Mouse (Mus musculus) layer of hippocampus, adult 11-12 months (tissue): ENCODE measurements around the gene Cdc123.
"Not testable (repeated sequence)": the region's sequence is repeated elsewhere in the genome, so short reads cannot be mapped to it uniquely, and the experiment has no call there.

Experiments used
- DNase-seq: peaks from one replicate; pipeline ENCODE4 v3.0.0; 2022; ENCODE audit warnings: low spot score

Gene Cdc123

DNA sequence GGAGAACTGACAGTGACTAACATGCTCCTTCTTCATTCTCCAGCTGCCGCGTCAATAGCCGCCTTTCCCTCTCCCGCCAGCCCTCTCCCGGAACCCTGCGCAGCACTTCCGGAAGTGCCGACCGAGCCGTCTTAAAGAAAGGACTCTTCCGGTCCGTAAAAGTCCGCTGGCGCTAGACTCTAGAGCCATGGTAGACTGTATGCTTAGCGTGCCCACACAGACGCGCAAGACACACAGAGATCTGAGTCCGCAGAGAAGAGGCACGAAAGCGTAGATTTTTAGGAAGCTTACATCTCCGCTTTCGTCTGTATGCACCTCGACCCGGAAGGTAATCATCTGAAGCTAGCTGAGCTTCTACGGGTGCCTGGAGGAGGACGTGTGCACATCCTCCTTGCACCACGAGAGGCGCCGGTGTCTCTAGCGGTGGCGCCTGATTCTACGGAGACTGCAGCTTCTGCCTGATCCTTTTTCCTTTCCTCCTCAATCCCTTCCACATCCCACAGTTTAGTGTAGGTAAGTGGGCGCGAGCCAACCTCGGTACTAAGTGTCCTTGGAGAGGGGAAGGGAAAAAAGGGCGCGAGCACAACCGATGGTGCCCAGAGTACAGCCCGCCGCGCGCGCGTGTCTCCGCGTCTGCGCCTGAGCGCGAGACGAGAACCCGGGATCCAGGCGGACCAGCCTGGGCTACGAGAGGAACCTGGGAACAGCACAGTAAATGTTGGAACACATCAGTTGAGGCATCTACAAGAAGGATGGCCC is at the start of gene Cdc123, which contains the start of gene Nudt5:
Gene Cdc123 (minus strand): TSS at position 292 of the 759 bp plus-strand sequence.
Gene Nudt5 (plus strand): TSS at position 147 of the 759 bp plus-strand sequence.
- DNase-seq = peak; percentile 92

DNA sequence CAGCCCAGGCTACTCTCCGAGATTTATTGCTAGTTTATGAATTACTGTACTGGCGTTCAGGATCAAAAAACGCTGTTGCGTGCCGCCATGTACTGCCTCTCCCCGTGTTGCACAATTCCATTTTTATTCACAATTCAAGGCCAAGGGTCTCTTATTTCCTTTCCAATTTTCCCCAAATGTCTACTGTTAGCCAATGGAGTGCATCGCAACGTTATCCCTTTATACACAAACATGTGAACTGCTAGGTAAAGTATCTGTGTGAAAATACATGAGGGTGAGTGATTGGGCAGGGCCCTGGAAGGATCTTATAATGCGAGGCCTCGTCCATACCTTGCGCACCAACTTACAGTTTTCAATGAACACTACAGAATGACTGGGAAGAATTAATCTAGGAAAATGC is 49.3 kb upstream of the Cdc123 start:
- no peak for DNase-seq

DNA sequence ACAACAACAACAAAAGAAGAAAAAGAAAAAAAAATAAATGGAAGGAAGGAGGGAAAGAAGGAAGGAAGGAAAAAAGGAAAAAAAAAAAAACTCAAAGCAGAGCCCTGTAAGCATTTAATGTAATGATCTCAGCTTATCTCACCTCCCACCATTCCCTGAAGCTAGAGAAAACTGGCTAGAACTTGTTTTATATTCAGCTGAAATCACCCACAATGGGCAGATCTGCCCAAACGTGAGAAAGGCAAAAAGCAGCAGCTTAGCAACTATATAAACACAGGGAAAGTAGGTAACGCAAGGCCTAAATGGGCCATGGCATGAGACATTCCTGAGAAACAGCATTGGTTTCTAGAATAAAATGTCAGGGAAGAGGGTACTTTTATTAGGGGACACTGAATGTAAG is 44.4 kb upstream of the Cdc123 start:
- DNase-seq = no peak

DNA sequence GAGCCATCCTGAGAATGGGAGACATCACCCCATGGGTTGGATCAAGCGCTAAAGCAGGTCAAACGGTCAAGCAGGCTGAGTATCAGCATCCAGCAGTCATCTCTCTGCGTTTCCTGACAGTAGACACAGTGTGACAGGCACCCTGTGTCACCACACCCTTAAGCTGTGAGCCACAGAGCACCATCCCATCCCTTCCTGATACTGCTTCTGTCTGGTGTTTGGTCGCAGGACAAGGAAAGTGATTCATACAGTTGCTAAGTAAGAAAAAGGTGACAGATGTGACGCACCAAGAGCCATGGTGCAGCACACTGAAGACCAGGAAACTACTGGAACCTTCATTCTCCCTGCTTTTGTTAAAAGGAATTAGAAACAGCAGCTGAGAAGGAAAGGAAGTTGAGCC is 43.9 kb upstream of the Cdc123 start:
- DNase-seq = no peak

DNA sequence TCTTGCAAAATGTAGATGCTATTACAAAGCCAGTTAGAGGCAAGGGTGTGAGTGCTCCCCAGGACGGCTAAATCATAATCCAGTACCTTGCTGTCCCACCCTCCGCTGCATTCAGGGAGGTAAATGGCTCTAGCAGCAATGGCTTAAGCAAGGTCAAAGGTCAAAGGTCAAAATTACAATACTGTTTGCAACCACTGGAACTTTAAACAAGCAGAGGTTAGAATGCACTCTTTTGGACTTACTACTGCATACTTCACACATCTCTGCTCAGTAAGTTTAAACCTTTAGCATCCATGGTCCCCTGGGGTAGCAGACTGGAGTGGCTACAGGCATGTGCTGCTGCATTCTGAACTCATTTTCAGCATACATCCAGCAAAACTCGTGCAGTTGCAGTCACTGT is 32.5 kb upstream of the Cdc123 start:
- no peak for DNase-seq

DNA sequence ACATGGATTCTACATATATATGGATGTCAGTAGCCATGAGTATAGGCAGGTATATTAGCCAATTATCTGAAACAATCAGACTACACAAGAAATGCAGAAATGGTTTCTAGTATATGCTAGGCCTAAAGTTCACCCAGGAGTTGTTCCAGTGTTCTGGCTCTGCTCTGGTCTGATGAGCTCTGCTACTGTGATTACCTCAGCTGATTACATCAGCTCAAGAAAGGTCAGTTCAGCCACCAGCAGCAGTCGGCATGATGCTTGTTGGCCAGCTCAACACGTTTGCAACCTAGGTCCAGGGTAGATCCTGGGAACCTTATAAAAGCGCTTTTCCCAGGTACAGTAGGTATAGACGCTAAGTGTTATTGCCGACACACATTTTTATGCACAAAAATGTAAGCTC is 24.8 kb upstream of the Cdc123 start:
- no peak for DNase-seq

DNA sequence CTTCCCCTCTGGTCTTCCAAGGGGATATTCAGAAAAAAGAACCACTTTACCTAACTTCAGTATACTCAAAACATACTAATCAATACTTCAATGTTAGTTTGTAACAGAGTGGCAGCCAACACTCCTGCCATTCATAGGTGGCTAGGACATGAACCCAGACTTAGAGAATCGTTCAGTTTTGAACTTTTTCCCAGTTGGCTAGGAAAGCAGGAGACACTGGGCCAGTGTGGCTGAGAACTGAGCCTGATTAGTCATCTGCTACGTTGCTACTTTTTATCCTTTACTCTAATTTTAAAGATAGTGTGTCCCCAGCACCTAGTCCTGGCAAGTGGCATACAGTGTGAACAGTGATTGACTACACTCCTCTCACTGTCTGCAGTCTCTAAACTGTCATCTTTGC is 22.7 kb upstream of the Cdc123 start:
- no peak for DNase-seq

DNA sequence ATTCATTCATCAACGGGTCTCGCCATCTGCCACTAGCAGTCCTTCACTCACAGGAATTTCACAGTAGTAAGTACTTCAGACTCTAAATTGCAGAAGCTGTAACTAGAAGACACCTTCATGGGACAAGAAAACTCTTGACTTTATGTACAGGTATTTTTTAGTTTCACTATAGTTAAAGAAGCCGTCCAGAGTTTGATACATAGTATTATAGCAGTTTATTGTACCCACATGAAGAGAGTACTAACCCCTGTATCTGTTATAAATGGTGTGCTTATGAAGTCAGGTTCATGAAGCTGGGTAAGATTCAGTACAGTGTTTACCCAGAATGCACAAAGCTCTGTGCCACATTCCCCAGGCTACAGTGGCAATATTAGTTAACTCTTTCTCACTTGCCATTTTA is 17.9 kb upstream of the Cdc123 start, which contains the start of gene Gm13199:
Gene Gm13199 (minus strand): TSS at position 101 of the 400 bp plus-strand sequence.
- no peak for DNase-seq

DNA sequence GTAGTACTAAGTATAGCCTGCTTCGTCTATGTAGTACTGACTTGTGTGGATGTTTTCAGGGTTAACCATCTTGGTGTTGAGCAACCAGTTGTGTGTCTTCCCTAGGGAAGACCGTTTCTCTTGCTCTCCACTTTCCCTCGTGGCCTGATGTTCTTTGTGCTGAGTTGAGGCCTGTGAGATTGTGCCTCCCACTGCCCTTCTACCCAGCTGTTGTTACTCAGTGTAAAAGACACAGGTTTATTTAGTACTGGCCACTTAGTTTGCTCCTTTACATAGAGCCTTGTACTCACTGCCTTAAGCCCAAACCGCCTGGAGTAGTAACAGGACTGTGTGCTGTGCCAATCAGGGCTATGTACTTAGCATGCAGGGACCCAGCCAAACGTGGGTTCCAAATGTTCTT is 6.9 kb upstream of the Cdc123 start:
- DNase-seq = peak; percentile 17

DNA sequence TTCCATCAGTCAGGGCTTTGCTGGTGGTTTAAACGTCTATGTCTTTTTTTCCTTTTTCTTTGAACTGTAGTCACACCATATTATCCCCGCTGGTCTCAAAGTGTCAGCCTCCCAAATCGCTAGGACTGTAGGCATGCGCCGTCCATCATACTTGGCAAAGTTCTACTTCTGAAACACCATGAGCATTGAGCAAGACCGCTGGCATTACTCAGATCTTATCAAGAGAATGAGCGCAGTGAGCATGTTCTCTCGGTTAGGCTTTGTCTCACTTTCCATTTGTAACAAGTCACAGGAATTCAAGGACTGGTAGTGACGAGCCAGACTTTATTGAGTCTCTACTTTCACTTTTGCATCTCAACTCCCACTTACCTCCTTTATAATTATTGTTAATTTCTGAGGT is 6.2 kb upstream of the Cdc123 start:
- no peak for DNase-seq

DNA sequence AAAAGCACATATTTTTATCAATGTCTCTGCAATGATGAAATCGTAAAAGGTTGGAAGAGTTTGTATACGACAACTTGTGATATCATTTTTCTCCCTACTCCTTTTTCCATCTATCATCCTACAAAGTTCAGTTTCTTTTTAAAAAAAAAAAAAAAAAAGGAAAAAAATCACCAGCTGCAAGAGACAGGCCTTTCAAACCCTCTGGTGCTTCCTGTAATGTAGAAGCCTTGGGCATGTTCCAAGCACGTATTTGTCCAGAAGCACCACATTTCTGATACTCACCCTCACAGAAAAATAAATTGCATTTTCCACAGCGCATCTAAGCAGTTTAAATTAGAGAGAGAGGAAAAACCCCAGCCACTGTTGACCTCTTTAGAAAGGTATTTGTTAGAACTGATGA is 862 bp upstream of the Cdc123 start:
- DNase-seq = no peak

DNA sequence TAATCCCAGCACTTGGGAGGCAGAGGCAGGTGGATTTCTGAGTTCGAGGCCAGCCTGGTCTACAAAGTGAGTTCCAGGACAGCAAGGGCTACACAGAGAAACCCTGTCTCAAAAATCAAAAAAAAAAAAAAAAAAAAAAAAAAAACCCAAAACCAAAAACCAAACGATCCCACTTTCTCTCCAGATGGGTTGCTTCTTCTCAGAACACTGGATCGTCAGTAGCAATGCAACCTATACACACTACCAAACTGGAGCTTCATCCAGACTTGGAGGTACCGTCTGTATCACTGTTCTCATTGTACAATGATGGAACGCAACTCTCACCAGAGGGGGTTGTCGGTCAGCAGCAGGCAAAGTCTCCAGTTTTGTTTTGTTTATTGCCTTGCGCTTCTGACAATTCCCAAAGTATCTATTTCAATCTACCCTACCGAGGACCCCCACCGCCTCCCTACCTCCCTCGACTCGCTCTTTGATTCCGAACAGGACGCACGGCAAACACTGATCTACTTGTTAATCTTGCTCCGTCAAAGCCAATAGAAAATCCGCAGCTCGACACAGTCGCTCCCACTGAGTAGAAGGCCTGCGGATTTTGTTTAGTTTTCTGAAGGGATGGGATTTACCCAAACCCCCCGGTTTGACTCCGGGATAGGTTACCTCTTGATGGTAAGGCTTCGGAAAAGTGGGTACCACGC is 637 bp downstream of the Cdc123 start:
- DNase-seq = no peak

DNA sequence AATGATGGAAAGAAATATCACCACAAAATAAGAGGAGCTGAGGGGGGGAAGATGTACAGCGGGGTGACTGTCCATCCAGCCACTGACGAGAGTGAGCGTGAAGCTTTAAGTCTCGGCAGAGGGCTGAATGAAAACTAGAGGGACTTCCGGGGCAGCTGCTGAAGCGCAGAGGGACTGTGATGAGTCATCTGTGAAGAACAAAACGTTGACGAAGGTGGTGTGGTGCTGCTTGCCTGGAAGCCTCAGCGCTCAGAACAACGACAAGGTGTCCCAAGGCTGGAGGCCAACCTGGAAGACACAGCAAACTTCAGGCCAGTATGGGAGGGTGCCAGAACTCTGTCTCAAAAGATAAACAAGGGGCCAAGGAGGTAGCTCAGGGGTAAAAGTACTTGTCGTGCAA is 4.1 kb downstream of the Cdc123 start:
- no peak for DNase-seq

DNA sequence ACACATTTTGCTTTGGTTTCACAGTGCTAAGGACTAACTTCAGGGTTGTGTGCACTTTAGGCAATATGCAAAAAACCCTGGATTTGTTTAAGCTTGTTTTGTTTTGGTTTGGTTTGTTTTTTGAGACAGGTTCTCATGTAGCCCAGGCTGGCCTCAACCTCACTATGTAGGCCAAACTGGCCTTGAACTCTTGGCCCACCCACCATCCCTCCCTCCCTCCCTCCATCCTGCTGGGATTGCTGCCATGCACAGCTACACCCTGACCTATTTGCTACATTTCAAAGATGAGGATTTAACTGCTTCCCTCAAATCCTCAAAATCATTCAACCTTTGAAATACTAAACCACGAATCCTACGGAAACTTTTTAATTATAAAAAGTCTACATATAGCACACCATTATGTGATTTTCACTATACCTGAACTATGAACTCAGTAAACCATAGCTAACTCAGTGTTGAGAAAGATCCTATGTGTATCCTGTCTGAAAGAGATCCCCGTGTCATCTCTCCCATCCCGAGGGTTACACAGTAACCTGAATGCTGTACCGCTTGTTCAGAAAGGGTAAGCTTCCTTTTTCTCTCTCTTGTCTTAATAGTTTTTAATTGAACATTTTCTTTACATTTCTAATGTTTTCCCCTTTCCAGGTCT is 19.6 kb downstream of the Cdc123 start:
- DNase-seq = no peak

DNA sequence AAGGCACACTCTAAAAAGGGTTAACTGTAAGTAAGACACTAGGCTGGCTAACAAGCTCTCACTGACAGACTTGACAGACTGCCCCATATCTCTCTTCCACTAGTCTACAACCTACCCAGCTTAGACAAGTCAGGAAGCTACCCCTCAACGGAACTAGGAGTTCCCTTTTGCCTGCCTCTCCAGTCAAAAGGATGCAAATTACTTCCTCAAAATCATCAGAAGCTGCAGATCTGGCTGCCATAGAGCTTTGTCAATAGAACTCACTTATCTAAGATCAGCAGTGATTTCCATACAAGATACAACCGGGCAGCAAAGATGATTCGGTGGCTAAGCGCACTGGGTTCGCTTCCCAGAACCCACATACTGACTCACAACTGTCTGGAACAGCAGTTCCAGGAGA is 20.3 kb downstream of the Cdc123 start:
- no peak for DNase-seq

DNA sequence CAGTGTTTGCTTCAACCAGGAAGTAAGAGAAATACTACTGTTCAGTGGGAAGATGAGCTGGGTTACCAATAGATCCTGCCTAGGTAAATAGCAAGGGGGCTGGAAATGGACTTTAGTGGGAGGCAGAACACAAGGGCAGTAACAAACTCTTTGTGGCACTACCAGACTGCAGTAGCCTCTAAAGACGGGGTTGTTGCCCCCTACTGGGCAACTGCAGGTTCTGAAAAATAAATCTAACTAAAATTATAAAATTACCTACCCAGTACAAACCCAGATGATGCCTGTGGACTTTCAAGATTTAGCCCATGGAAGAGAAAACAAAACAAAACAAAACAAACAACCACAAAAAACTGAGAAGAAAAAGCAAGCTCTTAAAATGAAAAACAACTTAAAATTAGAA is 20.8 kb downstream of the Cdc123 start:
- DNase-seq = no peak

DNA sequence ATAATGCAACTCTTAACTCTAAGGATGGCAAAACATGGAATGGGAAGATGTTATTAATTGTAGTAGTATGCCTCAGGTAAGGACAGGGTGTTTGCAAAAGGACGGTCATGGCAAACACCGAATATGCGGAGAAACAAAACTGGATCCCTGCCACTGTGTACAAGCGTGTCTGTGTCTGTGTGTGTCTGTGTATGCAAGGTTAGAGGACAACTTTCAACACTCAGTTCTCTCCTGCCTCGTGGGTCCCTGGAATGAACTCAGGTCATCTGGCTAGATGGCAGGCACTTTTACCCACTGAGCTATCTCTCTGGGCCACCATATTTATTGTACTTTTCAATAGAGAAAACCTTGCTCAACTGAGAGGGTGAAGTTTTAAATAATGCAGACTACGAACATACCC is 22.5 kb downstream of the Cdc123 start:
- DNase-seq = no peak

DNA sequence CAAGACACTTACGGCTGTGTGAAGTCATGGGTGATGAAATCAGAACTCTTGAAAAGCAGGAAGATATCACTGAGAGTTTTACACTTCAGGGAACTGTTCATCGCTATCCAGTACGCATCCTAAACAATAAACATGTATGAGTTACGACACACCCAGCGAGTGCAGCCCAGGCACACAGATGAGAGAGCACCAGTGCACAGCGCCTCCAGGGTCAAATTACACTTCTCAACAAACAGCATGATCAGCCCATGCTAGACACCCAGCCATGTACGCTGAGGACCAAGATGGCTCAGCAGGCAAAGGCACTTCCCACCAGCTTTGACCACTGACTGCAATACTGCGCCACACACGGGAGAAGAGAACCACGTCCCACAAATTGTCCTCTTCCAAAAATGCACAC is 23.7 kb downstream of the Cdc123 start:
- DNase-seq = no peak

DNA sequence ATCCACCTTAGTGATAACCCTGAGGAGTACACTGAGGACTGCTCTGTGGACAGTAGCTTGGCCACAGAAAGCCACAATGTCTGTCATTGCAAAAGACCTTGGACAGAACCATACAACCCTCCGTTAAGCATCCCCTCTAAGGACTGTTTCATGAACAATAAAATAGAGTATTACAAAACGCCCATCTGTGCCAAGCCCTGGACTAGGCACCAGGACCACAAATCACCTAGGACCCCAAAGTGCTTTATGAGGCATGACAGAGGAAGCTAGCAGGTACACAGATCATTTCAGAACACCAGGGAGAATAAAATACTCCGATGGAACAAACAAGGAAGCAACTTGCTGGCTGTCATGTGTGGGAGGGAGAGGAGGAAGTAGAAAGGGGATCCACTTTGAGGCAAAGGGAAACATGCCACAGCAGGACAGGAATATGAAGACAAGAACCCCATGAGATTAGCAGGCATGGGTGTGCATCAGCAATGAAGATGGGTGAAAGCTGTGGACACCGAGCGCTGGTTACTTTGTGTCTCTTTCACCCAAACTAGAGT is 33.7 kb downstream of the Cdc123 start:
- no peak for DNase-seq

DNA sequence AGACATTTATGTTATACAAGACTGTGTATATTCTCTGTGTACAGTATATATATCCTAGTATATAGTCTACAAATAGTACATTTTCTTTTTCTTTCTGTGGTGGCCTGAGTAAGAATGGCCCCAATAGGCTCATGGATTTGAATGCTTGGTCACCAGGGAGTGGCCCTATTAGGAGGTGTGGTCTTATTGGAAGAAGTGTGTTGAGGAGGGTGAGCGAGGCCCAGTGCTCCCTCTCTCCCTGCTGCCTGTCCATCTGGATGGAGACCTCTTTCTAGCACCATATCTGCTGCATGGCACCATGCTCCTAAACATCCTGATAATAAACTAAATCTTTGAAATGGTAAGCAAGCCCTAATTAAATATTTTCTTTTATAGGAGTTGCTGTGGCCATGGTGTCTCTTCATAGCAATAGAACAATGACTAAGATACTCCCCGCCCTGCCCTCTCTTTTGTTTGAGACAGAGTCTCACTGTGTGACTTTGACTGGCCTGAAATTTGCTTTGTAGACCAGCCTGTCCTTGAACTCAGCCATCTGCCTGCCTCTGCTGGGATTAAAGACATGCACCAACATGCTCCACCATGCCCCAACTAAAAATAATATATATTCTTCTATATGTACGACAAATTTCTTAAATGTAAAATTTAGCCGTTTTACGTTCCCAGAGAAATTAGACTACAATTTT is 34.8 kb downstream of the Cdc123 start:
- DNase-seq = no peak

DNA sequence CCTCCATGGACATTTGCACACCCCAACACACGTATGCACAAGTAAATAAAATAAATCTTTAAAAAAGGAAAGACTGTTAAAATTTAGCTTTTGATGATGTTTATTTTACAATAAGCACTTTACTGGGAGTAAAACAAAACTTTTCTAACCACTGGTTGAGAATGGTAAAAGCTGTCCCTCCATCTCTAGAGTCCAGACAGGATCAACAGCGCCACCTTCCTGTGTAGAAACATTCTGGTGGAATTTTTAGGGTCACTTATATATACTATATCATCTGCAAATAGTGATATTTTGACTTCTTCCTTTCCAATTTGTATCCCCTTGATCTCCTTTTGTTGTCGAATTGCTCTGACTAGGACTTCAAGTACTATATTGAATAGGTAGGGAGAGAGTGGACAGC is 38.8 kb downstream of the Cdc123 start:
- DNase-seq = not testable (repeated sequence)

DNA sequence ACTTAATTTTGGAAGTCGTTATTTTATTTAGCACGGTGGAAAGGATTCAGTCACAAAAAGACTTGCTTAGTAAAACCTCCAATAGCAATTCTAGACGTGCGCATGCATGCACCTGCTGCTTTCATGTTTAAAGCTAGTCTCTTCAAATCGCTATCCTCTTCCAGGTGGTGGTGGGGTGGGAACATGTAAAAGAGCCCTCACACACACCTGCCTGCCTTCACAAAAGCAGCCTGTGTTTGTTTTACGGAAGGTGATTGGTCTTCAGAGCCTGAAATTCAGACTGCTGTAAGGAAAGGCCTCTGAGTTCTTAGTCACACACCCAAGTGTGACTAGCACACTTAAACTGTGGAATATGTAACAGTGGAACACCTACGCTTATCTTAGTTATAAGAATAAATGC is 39.7 kb downstream of the Cdc123 start:
- no peak for DNase-seq
